Mouse (Mus musculus) intestine, embryonic 14.5 days (tissue): ENCODE data around the gene Plpp2. TPM values are rescaled to one million over a fixed set of nuclear protein-coding genes. Genes with fewer than 3 reads are reported as not detected.

Experiments
- ATAC-seq: fragments of 200-750 bp; cut with Nextera tagmentation; replicated peaks from 2 replicates; pipeline ENCODE4 v1.8.0; 2017; ENCODE audit warnings: low read depth, moderate number of reproducible peaks, moderate TSS enrichment, moderate library complexity; ENCODE audit not compliant: low FRiP score, low TSS enrichment
- DNase-seq: peaks from one replicate; pipeline ENCODE4 v3.0.0-alpha.2; 2018; ENCODE audit warnings: low spot score
- H3K27ac ChIP-seq: fragments of 300-500 bp; sonication (generic); 2 replicates; pipeline ENCODE4 v1.5.1; 2014; ENCODE audit warnings: low read depth, mild to moderate bottlenecking, control low read depth
- H3K27me3 ChIP-seq: fragments of 300-500 bp; sonication (generic); replicated peaks from 2 replicates; pipeline ENCODE4 v1.6.1; 2014; ENCODE audit warnings: low read length, control low read depth; ENCODE audit not compliant: control insufficient read depth, insufficient read depth
- H3K36me3 ChIP-seq: fragments of 300-500 bp; sonication (generic); 2 replicates; pipeline ENCODE4 v1.6.1; 2014; ENCODE audit warnings: low read length, control low read depth; ENCODE audit not compliant: control insufficient read depth, insufficient read depth
- H3K4me1 ChIP-seq: fragments of 300-500 bp; sonication (generic); replicated peaks from 2 replicates; pipeline ENCODE4 v1.6.1; 2014; ENCODE audit warnings: low read length, control low read depth, mixed read lengths; ENCODE audit not compliant: control insufficient read depth, insufficient read depth
- H3K4me2 ChIP-seq: fragments of 300-500 bp; sonication (generic); 2 replicates; pipeline ENCODE4 v1.6.1; 2014; ENCODE audit warnings: low read length
- H3K4me3 ChIP-seq: fragments of 300-500 bp; sonication (generic); 2 replicates; pipeline ENCODE4 v1.5.1; 2014; ENCODE audit warnings: low read depth, low read length, control low read depth, mixed read lengths
- H3K9ac ChIP-seq: fragments of 300-500 bp; sonication (generic); 2 replicates; pipeline ENCODE4 v1.6.1; 2014; ENCODE audit warnings: mild to moderate bottlenecking, low read length
- H3K9me3 ChIP-seq: fragments of 300-500 bp; sonication (generic); 2 replicates; pipeline ENCODE4 v1.6.1; 2016; ENCODE audit warnings: low read length, control low read depth; ENCODE audit not compliant: control insufficient read depth
- WGBS: fragments of 180-500 bp; shearing (Covaris S2); extraction: QIAGEN DNeasy Blood & Tissue Kit; methylation state at CpG from one replicate; pipeline ENCODE4 v1.1.7; 2014; 5-methylcytosine and 5-hydroxymethylcytosine counted together
- polyA plus RNA-seq: library from polyadenylated mRNA; unstranded; fragments of >200 nt; fragmentation: Nextera tagmentation; extraction: Ambion mirVana; gene quantifications from 2 replicates; pipeline ENCODE4 v1.2.1, GENCODE M21; 2014

Gene Plpp2
- polyA plus RNA-seq, 1 experiment from 2014 or later: 92.2 TPM

- peak; percentile 34 for DNase-seq
- no peak overlapping the region for H3K9ac ChIP-seq
- no peak overlapping the region for H3K27ac ChIP-seq
- peaks cover 63% of the 10 kb centered on the region for H3K36me3 ChIP-seq
- H3K27me3 ChIP-seq: no peaks in the 10 kb centered on the region
- H3K4me2 ChIP-seq: no peak overlapping the region
- H3K9me3 ChIP-seq: no peaks in the 10 kb centered on the region
- no peak overlapping the region for H3K4me3 ChIP-seq
- WGBS: 59% methylated on average over 4 of the region's 4 CpGs
- no peak for ATAC-seq
- H3K4me1 ChIP-seq: peaks cover 3% of the 10 kb centered on the region; the same call in 1 of the 2 replicates
Measured at GRCm38 (mm10) chr10:79538873-79539272, 5.3 kb upstream of the Plpp2 start.

GRCm38 (mm10) chr10:79538323-79538722, 4.7 kb upstream of the Plpp2 start:
- no peaks in the 10 kb centered on the region for H3K27me3 ChIP-seq
- H3K9me3 ChIP-seq: no peaks in the 10 kb centered on the region
- no peak overlapping the region for H3K4me3 ChIP-seq
- H3K27ac ChIP-seq: no peak overlapping the region
- WGBS: 95% methylated on average over 3 of the region's 3 CpGs
- ATAC-seq (no peak), DNase-seq (peak; percentile 43)
- H3K4me2 ChIP-seq: no peak overlapping the region
- no peak overlapping the region for H3K9ac ChIP-seq
- H3K36me3 ChIP-seq: peaks cover 57% of the 10 kb centered on the region
- H3K4me1 ChIP-seq: peaks cover 4% of the 10 kb centered on the region; the same call in 1 of the 2 replicates

GRCm38 (mm10) chr10:79537781-79538180, 4.2 kb upstream of the Plpp2 start:
- Histone ChIP-seq H3K4me3 (no peak overlapping the region), H3K9me3 (no peaks in the 10 kb centered on the region), H3K27ac (no peak overlapping the region), H3K4me2 (no peak overlapping the region), H3K36me3 (peaks cover 52% of the 10 kb centered on the region), H3K9ac (no peak overlapping the region), H3K27me3 (no peaks in the 10 kb centered on the region), H3K4me1 (peaks cover 4% of the 10 kb centered on the region; the same call in 1 of the 2 replicates)
- ATAC-seq: no peak
- DNase-seq: peak; percentile 38
- WGBS: 83% methylated on average over 2 of the region's 2 CpGs

GRCm38 (mm10) chr10:79537271-79537670, 3.7 kb upstream of the Plpp2 start:
- H3K4me3 ChIP-seq: no peak overlapping the region
- no peaks in the 10 kb centered on the region for H3K9me3 ChIP-seq

GRCm38 (mm10) chr10:79536461-79537080, 3.0 kb upstream of the Plpp2 start:
- H3K27me3 ChIP-seq: no peaks in the 10 kb centered on the region
- 71% methylated on average over 12 of the region's 12 CpGs for WGBS
- no peak overlapping the region for H3K9ac ChIP-seq
- peaks cover 7% of the 10 kb centered on the region; the same call in 1 of the 2 replicates for H3K4me1 ChIP-seq
- no peak overlapping the region for H3K27ac ChIP-seq
- DNase-seq: peak; percentile 49
- no peak overlapping the region for H3K4me2 ChIP-seq
- no peaks in the 10 kb centered on the region for H3K9me3 ChIP-seq
- ATAC-seq: no peak
- H3K36me3 ChIP-seq: peaks cover 40% of the 10 kb centered on the region
- no peak overlapping the region for H3K4me3 ChIP-seq

More at GRCm38 (mm10) chr10:79537271-79537670, 3.7 kb upstream of the Plpp2 start:
- WGBS: 89% methylated on average over 7 of the region's 7 CpGs
- ATAC-seq (no peak), DNase-seq (peak; percentile 38)
- Histone ChIP-seq H3K9ac (no peak overlapping the region), H3K4me1 (peaks cover 7% of the 10 kb centered on the region; the same call in 1 of the 2 replicates), H3K27ac (no peak overlapping the region), H3K27me3 (no peaks in the 10 kb centered on the region), H3K4me2 (no peak overlapping the region), H3K36me3 (peaks cover 47% of the 10 kb centered on the region)

- Histone ChIP-seq H3K4me2 (no peak overlapping the region), H3K9me3 (no peaks in the 10 kb centered on the region), H3K4me1 (peaks cover 7% of the 10 kb centered on the region; the same call in 1 of the 2 replicates), H3K27ac (no peak overlapping the region), H3K27me3 (no peaks in the 10 kb centered on the region), H3K36me3 (peaks cover 28% of the 10 kb centered on the region), H3K4me3 (no peak overlapping the region), H3K9ac (no peak overlapping the region)
- WGBS: 66% methylated on average over 1 of the region's 1 CpGs
- DNase-seq (peak; percentile 31), ATAC-seq (no peak)
Measured at GRCm38 (mm10) chr10:79535431-79535830, 1.8 kb upstream of the Plpp2 start.

GRCm38 (mm10) chr10:79534426-79534825, 830 bp upstream of the Plpp2 start:
- H3K4me2 ChIP-seq: no peak overlapping the region
- H3K9me3 ChIP-seq: no peaks in the 10 kb centered on the region
- H3K36me3 ChIP-seq: peaks cover 22% of the 10 kb centered on the region
- peaks cover 7% of the 10 kb centered on the region; the same call in 1 of the 2 replicates for H3K4me1 ChIP-seq
- no peak overlapping the region for H3K9ac ChIP-seq
- no peak for ATAC-seq
- H3K27ac ChIP-seq: no peak overlapping the region
- H3K27me3 ChIP-seq: no peaks in the 10 kb centered on the region
- WGBS: 83% methylated on average over 2 of the region's 2 CpGs
- DNase-seq: peak; percentile 51
- H3K4me3 ChIP-seq: no peak overlapping the region

- 27% methylated on average over 3 of the region's 3 CpGs for WGBS
Measured at GRCm38 (mm10) chr10:79532678-79533077, 918 bp downstream of the Plpp2 start.

GRCm38 (mm10) chr10:79531593-79531992, 2.0 kb downstream of the Plpp2 start:
- peaks cover 7% of the 10 kb centered on the region; the same call in 1 of the 2 replicates for H3K4me1 ChIP-seq
- 76% methylated on average over 3 of the region's 3 CpGs for WGBS
- H3K4me3 ChIP-seq: no peak overlapping the region
- ATAC-seq: no peak
- no peaks in the 10 kb centered on the region for H3K27me3 ChIP-seq
- DNase-seq: peak; percentile 42
- H3K4me2 ChIP-seq: peak overlapping the region; percentile 97
- H3K9ac ChIP-seq: no peak overlapping the region
- no peak overlapping the region for H3K27ac ChIP-seq
- H3K9me3 ChIP-seq: no peaks in the 10 kb centered on the region
- H3K36me3 ChIP-seq: peaks cover 15% of the 10 kb centered on the region

More at GRCm38 (mm10) chr10:79532678-79533077, 918 bp downstream of the Plpp2 start:
- DNase-seq (peak; percentile 59), ATAC-seq (peak; percentile 36)
- H3K9ac ChIP-seq: peak overlapping the region; percentile 63
- H3K4me2 ChIP-seq: peak overlapping the region; percentile 97
- peaks cover 8% of the 10 kb centered on the region; the same call in 1 of the 2 replicates for H3K36me3 ChIP-seq
- H3K4me3 ChIP-seq: peak overlapping the region; percentile 64
- peaks cover 7% of the 10 kb centered on the region; the same call in 1 of the 2 replicates for H3K4me1 ChIP-seq
- H3K27ac ChIP-seq: peak overlapping the region; percentile 78
- H3K27me3 ChIP-seq: no peaks in the 10 kb centered on the region
- no peaks in the 10 kb centered on the region for H3K9me3 ChIP-seq
